Mouse (Mus musculus) liver, embryonic 13.5 days (tissue): ENCODE results near the gene Pakap. TPM values are rescaled to one million over a fixed set of nuclear protein-coding genes. Genes with fewer than 3 reads are reported as not detected.

Experiments
- ATAC-seq: fragments of 200-750 bp; cut with Nextera tagmentation; 2 replicates; pipeline ENCODE4 v1.8.0; 2017; ENCODE audit warnings: low read depth, mild to moderate bottlenecking, moderate number of reproducible peaks, moderate library complexity
- DNase-seq: peaks from one replicate; pipeline ENCODE4 v3.0.0; 2022
- H3K27ac ChIP-seq: fragments of 300-500 bp; sonication (generic); 2 replicates; pipeline ENCODE4 v1.5.1; 2015; ENCODE audit warnings: moderate library complexity, mild to moderate bottlenecking, inconsistent platforms
- H3K27me3 ChIP-seq: fragments of 300-500 bp; sonication (generic); 2 replicates; pipeline ENCODE4 v1.6.1; 2015; ENCODE audit warnings: mild to moderate bottlenecking, inconsistent platforms
- H3K36me3 ChIP-seq: fragments of 300-500 bp; sonication (generic); 2 replicates; pipeline ENCODE4 v1.6.1; 2015; ENCODE audit warnings: mild to moderate bottlenecking, inconsistent platforms
- H3K4me1 ChIP-seq: fragments of 300-500 bp; sonication (generic); replicated peaks from 2 replicates; pipeline ENCODE4 v1.6.1; 2015; ENCODE audit warnings: inconsistent platforms
- H3K4me2 ChIP-seq: fragments of 300-500 bp; sonication (generic); 2 replicates; pipeline ENCODE4 v1.6.1; 2015; ENCODE audit warnings: inconsistent platforms, mild to moderate bottlenecking, moderate library complexity
- H3K4me3 ChIP-seq: fragments of 300-500 bp; sonication (generic); replicated peaks from 2 replicates; pipeline ENCODE4 v1.5.1; 2015; ENCODE audit warnings: mild to moderate bottlenecking, inconsistent platforms
- H3K9ac ChIP-seq: fragments of 300-500 bp; sonication (generic); 2 replicates; pipeline ENCODE4 v1.6.1; 2015; ENCODE audit warnings: mild to moderate bottlenecking, inconsistent platforms
- H3K9me3 ChIP-seq: fragments of 300-500 bp; sonication (generic); replicated peaks from 2 replicates; pipeline ENCODE4 v1.6.1; 2016; ENCODE audit warnings: inconsistent platforms
- WGBS: fragments of 180-500 bp; shearing (Covaris S2); methylation state at CpG from one replicate; pipeline ENCODE4 v1.1.7; 2015; ENCODE audit not compliant: insufficient replicate concordance; 5-methylcytosine and 5-hydroxymethylcytosine counted together
- polyA plus RNA-seq: library from polyadenylated mRNA; unstranded; fragments of >200 nt; fragmentation: Nextera tagmentation; extraction: Ambion mirVana; gene quantifications from 2 replicates; pipeline ENCODE4 v1.2.1, GENCODE M21; 2015

The Pakap gene
- polyA plus RNA-seq, 1 experiment from 2014 or later: 1.2 TPM

GRCm38 (mm10) chr4:57652185-57652904 is 84.4 kb downstream of the Pakap start:
- H3K4me1 ChIP-seq: no peaks in the 10 kb centered on the region
- no peaks in the 10 kb centered on the region for H3K9me3 ChIP-seq

GRCm38 (mm10) chr4:57655966-57656365 is 88.0 kb downstream of the Pakap start:
- no peaks in the 10 kb centered on the region for H3K9me3 ChIP-seq
- DNase-seq: no peak
- WGBS: 42% methylated on average over 1 of the region's 1 CpGs
- H3K4me3 ChIP-seq: no peak overlapping the region
- no peak overlapping the region for H3K27ac ChIP-seq
- H3K27me3 ChIP-seq: no peaks in the 10 kb centered on the region
- no peaks in the 10 kb centered on the region for H3K36me3 ChIP-seq
- no peaks in the 10 kb centered on the region for H3K4me1 ChIP-seq
- H3K4me2 ChIP-seq: no peak overlapping the region
- H3K9ac ChIP-seq: no peak overlapping the region
- no peak for ATAC-seq

More at GRCm38 (mm10) chr4:57652185-57652904, 84.4 kb downstream of the Pakap start:
- Histone ChIP-seq H3K9ac (no peak overlapping the region), H3K36me3 (no peaks in the 10 kb centered on the region), H3K27ac (no peak overlapping the region), H3K4me3 (no peak overlapping the region), H3K4me2 (no peak overlapping the region), H3K27me3 (no peaks in the 10 kb centered on the region)
- DNase-seq (no peak), ATAC-seq (no peak)
- WGBS: 60% methylated on average over 5 of the region's 5 CpGs

GRCm38 (mm10) chr4:57656388-57656787 is 88.4 kb downstream of the Pakap start:
- DNase-seq (no peak), ATAC-seq (no peak)
- no peaks in the 10 kb centered on the region for H3K27me3 ChIP-seq
- H3K4me2 ChIP-seq: no peak overlapping the region
- no peaks in the 10 kb centered on the region for H3K4me1 ChIP-seq
- no peak overlapping the region for H3K27ac ChIP-seq
- WGBS: 76% methylated on average over 12 of the region's 12 CpGs
- H3K36me3 ChIP-seq: no peaks in the 10 kb centered on the region
- no peak overlapping the region for H3K9ac ChIP-seq
- no peaks in the 10 kb centered on the region for H3K9me3 ChIP-seq
- H3K4me3 ChIP-seq: no peak overlapping the region

GRCm38 (mm10) chr4:57656861-57657260 is 88.9 kb downstream of the Pakap start:
- no peak overlapping the region for H3K4me3 ChIP-seq
- H3K4me1 ChIP-seq: no peaks in the 10 kb centered on the region
- WGBS: 64% methylated on average over 3 of the region's 3 CpGs
- DNase-seq: no peak
- no peak overlapping the region for H3K4me2 ChIP-seq
- no peaks in the 10 kb centered on the region for H3K9me3 ChIP-seq
- no peak overlapping the region for H3K27ac ChIP-seq
- no peaks in the 10 kb centered on the region for H3K36me3 ChIP-seq
- no peak for ATAC-seq
- H3K9ac ChIP-seq: no peak overlapping the region
- no peaks in the 10 kb centered on the region for H3K27me3 ChIP-seq

GRCm38 (mm10) chr4:57660470-57660869 is 92.5 kb downstream of the Pakap start:
- Histone ChIP-seq H3K27ac (no peak overlapping the region), H3K9ac (no peak overlapping the region), H3K9me3 (no peaks in the 10 kb centered on the region), H3K4me1 (no peaks in the 10 kb centered on the region), H3K4me2 (no peak overlapping the region), H3K27me3 (no peaks in the 10 kb centered on the region), H3K36me3 (no peaks in the 10 kb centered on the region), H3K4me3 (no peak overlapping the region)
- DNase-seq (no peak), ATAC-seq (no peak)
- WGBS: 23% methylated on average over 4 of the region's 4 CpGs

- H3K4me3 ChIP-seq: no peak overlapping the region
- ATAC-seq (no peak), DNase-seq (no peak)
- no peaks in the 10 kb centered on the region for H3K36me3 ChIP-seq
- WGBS: 56% methylated on average over 3 of the region's 3 CpGs
- H3K9ac ChIP-seq: no peak overlapping the region
- H3K4me1 ChIP-seq: no peaks in the 10 kb centered on the region
- no peaks in the 10 kb centered on the region for H3K27me3 ChIP-seq
- no peak overlapping the region for H3K4me2 ChIP-seq
- H3K27ac ChIP-seq: no peak overlapping the region
- no peaks in the 10 kb centered on the region for H3K9me3 ChIP-seq
Measured at GRCm38 (mm10) chr4:57666101-57666500, 98.1 kb downstream of the Pakap start.

- H3K4me2 ChIP-seq: no peak overlapping the region
- H3K9me3 ChIP-seq: no peaks in the 10 kb centered on the region
- no peak overlapping the region for H3K4me3 ChIP-seq
- H3K27ac ChIP-seq: no peak overlapping the region
- H3K9ac ChIP-seq: no peak overlapping the region
- H3K27me3 ChIP-seq: no peaks in the 10 kb centered on the region
- WGBS: 41% methylated on average over 7 of the region's 7 CpGs
- no peaks in the 10 kb centered on the region for H3K36me3 ChIP-seq
- ATAC-seq (no peak), DNase-seq (no peak)
- 0 out of 2 replicates have a peak, but pooled peaks cover 6% of the 10 kb centered on the region for H3K4me1 ChIP-seq
Measured at GRCm38 (mm10) chr4:57670813-57671469, 103.0 kb downstream of the Pakap start.

- Histone ChIP-seq H3K9me3 (no peaks in the 10 kb centered on the region), H3K4me1 (0 out of 2 replicates have a peak, but pooled peaks cover 6% of the 10 kb centered on the region), H3K4me3 (no peak overlapping the region), H3K27me3 (no peaks in the 10 kb centered on the region), H3K27ac (no peak overlapping the region), H3K9ac (no peak overlapping the region), H3K4me2 (no peak overlapping the region), H3K36me3 (no peaks in the 10 kb centered on the region)
- no peak for ATAC-seq
- no peak for DNase-seq
- 61% methylated on average over 4 of the region's 4 CpGs for WGBS
Measured at GRCm38 (mm10) chr4:57672541-57672940, 104.6 kb downstream of the Pakap start.

GRCm38 (mm10) chr4:57672996-57673906 is 105.3 kb downstream of the Pakap start:
- ATAC-seq (0 out of 2 replicates have a peak, but pooled peaks have one; percentile 10), DNase-seq (peak; percentile 44)
- no peak overlapping the region for H3K9ac ChIP-seq
- WGBS: 10% methylated on average over 12 of the region's 12 CpGs
- H3K27ac ChIP-seq: no peak overlapping the region
- 0 out of 2 replicates have a peak, but pooled peaks cover 6% of the 10 kb centered on the region for H3K4me1 ChIP-seq
- no peaks in the 10 kb centered on the region for H3K27me3 ChIP-seq
- H3K36me3 ChIP-seq: no peaks in the 10 kb centered on the region
- no peaks in the 10 kb centered on the region for H3K9me3 ChIP-seq
- H3K4me3 ChIP-seq: no peak overlapping the region
- H3K4me2 ChIP-seq: peak overlapping the region; percentile 28; the same call in 1 of the 2 replicates

GRCm38 (mm10) chr4:57674351-57674750 is 106.4 kb downstream of the Pakap start:
- H3K27me3 ChIP-seq: no peaks in the 10 kb centered on the region
- no peaks in the 10 kb centered on the region for H3K9me3 ChIP-seq
- H3K36me3 ChIP-seq: no peaks in the 10 kb centered on the region
- H3K4me1 ChIP-seq: 0 out of 2 replicates have a peak, but pooled peaks cover 6% of the 10 kb centered on the region
- ATAC-seq (no peak), DNase-seq (no peak)
- no peak overlapping the region for H3K4me3 ChIP-seq
- H3K27ac ChIP-seq: no peak overlapping the region
- no peak overlapping the region for H3K4me2 ChIP-seq
- WGBS: 50% methylated on average over 7 of the region's 7 CpGs
- H3K9ac ChIP-seq: no peak overlapping the region

- H3K4me3 ChIP-seq: 0 out of 2 replicates have a peak overlapping the region, but pooled peaks have one; percentile 6
Measured at GRCm38 (mm10) chr4:57675387-57675786, 107.4 kb downstream of the Pakap start.

More at GRCm38 (mm10) chr4:57675387-57675786, 107.4 kb downstream of the Pakap start:
- H3K4me1 ChIP-seq: 0 out of 2 replicates have a peak, but pooled peaks cover 6% of the 10 kb centered on the region
- DNase-seq: no peak
- no peaks in the 10 kb centered on the region for H3K9me3 ChIP-seq
- H3K36me3 ChIP-seq: no peaks in the 10 kb centered on the region
- no peak overlapping the region for H3K9ac ChIP-seq
- H3K27me3 ChIP-seq: no peaks in the 10 kb centered on the region
- ATAC-seq: no peak
- no peak overlapping the region for H3K27ac ChIP-seq
- H3K4me2 ChIP-seq: peak overlapping the region; percentile 45
- WGBS: 3% methylated on average over 13 of the region's 13 CpGs
